Mouse (Mus musculus): ENCODE measurements around the gene Xrn1. TPM values are rescaled to one million over a fixed set of nuclear protein-coding genes. Genes with fewer than 3 reads are reported as not detected.

Xrn1 gene
- polyA plus RNA-seq (2015; fragmentation: Nextera tagmentation; extraction: Ambion mirVana): 8.4 and 11.2 TPM in 2 replicates

GRCm38 (mm10) chr9:95954585-95955461, at the start of gene Xrn1:
Gene Xrn1, plus strand, starts transcription at chr9:95954760.

Other genes with a start within 250 kb of the Xrn1 start
- gene Trpc1, start 204.4 kb upstream of the Xrn1 start, polyA plus RNA-seq (2015; fragmentation: Nextera tagmentation; extraction: Ambion mirVana): 0.67 and 0.85 TPM in 2 replicates
- 0.30 and 0.33 TPM in 2 replicates for gene Pls1, start 109.4 kb upstream of the Xrn1 start, polyA plus RNA-seq (2015; fragmentation: Nextera tagmentation; extraction: Ambion mirVana)
- 4.4 and 5.6 TPM in 2 replicates for gene Atr, start 97.2 kb upstream of the Xrn1 start, polyA plus RNA-seq (2015; fragmentation: Nextera tagmentation; extraction: Ambion mirVana)
- gene Gk5, start 164.6 kb downstream of the Xrn1 start, polyA plus RNA-seq (2015; fragmentation: Nextera tagmentation; extraction: Ambion mirVana): 2.4 and 2.6 TPM in 2 replicates
- gene Tfdp2, start 241.5 kb downstream of the Xrn1 start, polyA plus RNA-seq (2015; fragmentation: Nextera tagmentation; extraction: Ambion mirVana): 42.4 and 54.8 TPM in 2 replicates

All from skeletal muscle tissue, postnatal 0 days (tissue).